Mouse (Mus musculus): ENCODE measurements around the gene Tgfbr1.

GRCm38 (mm10) chr4:47402200-47402599, 49.2 kb downstream of the Tgfbr1 start:
- TF ChIP-seq CTCF (IDR thresholded peaks at IDR 0.05; ENCODE audit: low read depth, low read length) (no peak), GATA1 (IDR thresholded peaks at IDR 0.05; ENCODE audit: borderline replicate concordance, low read length) (no peak), POLR2AphosphoS5 (IDR thresholded peaks at IDR 0.05; ENCODE audit: insufficient replicate concordance, low read depth, low read length) (no peak), TAL1 (conservative IDR thresholded peaks at IDR 0.05; ENCODE audit: low read depth, low read length) (no peak)
